Mouse (Mus musculus) MEL (cell line): ENCODE measurements around the gene Ccm2. TPM values are rescaled to one million over a fixed set of nuclear protein-coding genes. Genes with fewer than 3 reads are reported as not detected.

Source experiments
- DNase-seq: peaks from one replicate; pipeline ENCODE4 v3.0.0; 2011; ENCODE audit warnings: low read depth, low spot score
- H3K27ac ChIP-seq: 2 replicates; pipeline ENCODE4 v1.5.1; 2012; ENCODE audit warnings: low read depth, mild to moderate bottlenecking, control low read depth, low read length, moderate library complexity; ENCODE audit not compliant: control insufficient read depth
- H3K27me3 ChIP-seq, 2 experiments: fragments of 150-350 bp in 1 of 2; sonication (generic) in 1 of 2; 2 replicates each; pipeline ENCODE4 v1.6.1; 2012; ENCODE audit warnings: low read length in 2 of 2, mild to moderate bottlenecking in 2 of 2, improper control_type of control experiment in 1 of 2, moderate library complexity in 1 of 2; ENCODE audit not compliant: insufficient read depth in 2 of 2, control insufficient read depth in 1 of 2
- H3K36me3 ChIP-seq, 2 experiments: 2 replicates each; pipeline ENCODE4 v1.6.1; 2012 to 2014; ENCODE audit warnings: low read length in 2 of 2, improper control_type of control experiment in 1 of 2, inconsistent platforms in 1 of 2, mild to moderate bottlenecking in 1 of 2; ENCODE audit not compliant: insufficient read depth in 2 of 2, control insufficient read depth in 1 of 2
- H3K4me1 ChIP-seq, 2 experiments: fragments of 150-350 bp in 1 of 2; sonication (generic) in 1 of 2; 2 replicates each; pipeline ENCODE4 v1.6.1; 2012; ENCODE audit warnings: low read length in 2 of 2, improper control_type of control experiment in 1 of 2, mild to moderate bottlenecking in 1 of 2; ENCODE audit not compliant: insufficient read depth in 2 of 2, control insufficient read depth in 1 of 2
- H3K4me3 ChIP-seq, 2 experiments: fragments of 150-350 bp in 1 of 2; sonication (generic) in 1 of 2; 2 replicates each; pipeline ENCODE4 v1.5.1; 2012; ENCODE audit warnings: low read depth in 2 of 2, low read length in 2 of 2, mild to moderate bottlenecking in 2 of 2, moderate library complexity in 2 of 2, control low read depth in 1 of 2, improper control_type of control experiment in 1 of 2; ENCODE audit not compliant: control insufficient read depth in 1 of 2, insufficient read depth in 1 of 2
- H3K79me2 ChIP-seq: 2 replicates; pipeline ENCODE4 v1.6.1; 2012; ENCODE audit warnings: mild to moderate bottlenecking, low read length, moderate library complexity; ENCODE audit not compliant: control insufficient read depth, poor library complexity, insufficient read depth
- H3K9ac ChIP-seq: 2 replicates; pipeline ENCODE4 v1.6.1; 2012; ENCODE audit warnings: low read depth, mild to moderate bottlenecking, control low read depth, low read length, moderate library complexity; ENCODE audit not compliant: control insufficient read depth, poor library complexity, severe bottlenecking
- H3K9me3 ChIP-seq: fragments of 150-350 bp; sonication (generic); replicated peaks from 2 replicates; pipeline ENCODE4 v1.6.1; 2012; ENCODE audit warnings: mild to moderate bottlenecking, low read length, improper control_type of control experiment, moderate library complexity; ENCODE audit not compliant: insufficient read depth
- CHD2 ChIP-seq: IDR thresholded peaks from 2 replicates; pipeline ENCODE4 v1.6.1; 2011; ENCODE audit warnings: low read length, improper control_type of control experiment
- CTCF ChIP-seq, 3 experiments: IDR thresholded peaks in 2 of 3; conservative IDR thresholded peaks in 1 of 3; 2 replicates each; pipeline ENCODE4 v1.5.1; 2011 to 2012; ENCODE audit warnings: low read length in 3 of 3, low read depth in 2 of 3, mild to moderate bottlenecking in 2 of 3, improper control_type of control experiment in 1 of 3, inconsistent platforms in 1 of 3, mixed read lengths in 1 of 3, moderate library complexity in 1 of 3; ENCODE audit not compliant: control insufficient read depth in 1 of 3, insufficient read depth in 1 of 3, poor library complexity in 1 of 3, severe bottlenecking in 1 of 3
- E2F4 ChIP-seq: IDR thresholded peaks from 2 replicates; pipeline ENCODE4 v1.6.1; 2011; ENCODE audit warnings: low read depth, low read length, improper control_type of control experiment, borderline replicate concordance
- ELF1 ChIP-seq: IDR thresholded peaks from 2 replicates; pipeline ENCODE4 v1.6.1; 2014; ENCODE audit warnings: low read depth, mild to moderate bottlenecking, inconsistent platforms, low read length, improper control_type of control experiment, moderate library complexity
- EP300 ChIP-seq, 2 experiments: IDR thresholded peaks; 2 replicates each; pipeline ENCODE4 v1.6.1; 2011; ENCODE audit warnings: improper control_type of control experiment in 2 of 2, low read length in 2 of 2, low read depth in 1 of 2, mild to moderate bottlenecking in 1 of 2
- ETS1 ChIP-seq: IDR thresholded peaks from 2 replicates; pipeline ENCODE4 v1.6.1; 2012; ENCODE audit warnings: low read depth, mild to moderate bottlenecking, inconsistent platforms, low read length, improper control_type of control experiment, moderate library complexity
- GABPA ChIP-seq: IDR thresholded peaks from 2 replicates; pipeline ENCODE4 v1.6.1; 2012; ENCODE audit warnings: low read depth, mild to moderate bottlenecking, inconsistent platforms, low read length, improper control_type of control experiment, moderate library complexity
- GATA1 ChIP-seq: IDR thresholded peaks from 2 replicates; pipeline ENCODE4 v1.6.1; 2011; ENCODE audit warnings: low read depth, low read length, improper control_type of control experiment
- HCFC1 ChIP-seq: IDR thresholded peaks from 2 replicates; pipeline ENCODE4 v1.6.1; 2012; ENCODE audit warnings: low read depth, mild to moderate bottlenecking, inconsistent platforms, low read length, improper control_type of control experiment, moderate library complexity
- KAT2A ChIP-seq: conservative IDR thresholded peaks from 2 replicates; pipeline ENCODE4 v1.6.1; 2012; ENCODE audit warnings: low read depth, low read length, improper control_type of control experiment, inconsistent platforms
- MAFK ChIP-seq: IDR thresholded peaks from 2 replicates; pipeline ENCODE4 v1.6.1; 2011; ENCODE audit warnings: low read depth, mild to moderate bottlenecking, low read length, improper control_type of control experiment, borderline replicate concordance
- MAX ChIP-seq: IDR thresholded peaks from 2 replicates; pipeline ENCODE4 v1.6.1; 2011; ENCODE audit warnings: low read length, improper control_type of control experiment
- MAZ ChIP-seq: IDR thresholded peaks from 2 replicates; pipeline ENCODE4 v1.6.1; 2012; ENCODE audit warnings: low read depth, mild to moderate bottlenecking, inconsistent platforms, low read length, improper control_type of control experiment
- MEF2A ChIP-seq: IDR thresholded peaks from 2 replicates; pipeline ENCODE4 v1.6.1; 2014; ENCODE audit warnings: low read depth, mild to moderate bottlenecking, inconsistent platforms, low read length, improper control_type of control experiment; ENCODE audit not compliant: poor library complexity, insufficient replicate concordance, severe bottlenecking; ENCODE audit errors: extremely low read depth
- MXI1 ChIP-seq: IDR thresholded peaks from 2 replicates; pipeline ENCODE4 v1.6.1; 2011; ENCODE audit warnings: mild to moderate bottlenecking, low read depth, low read length, improper control_type of control experiment
- MYB ChIP-seq: IDR thresholded peaks from 2 replicates; pipeline ENCODE4 v1.6.1; 2011; ENCODE audit warnings: mild to moderate bottlenecking, low read depth, low read length, improper control_type of control experiment
- MYC ChIP-seq: IDR thresholded peaks from 2 replicates; pipeline ENCODE4 v1.6.1; 2011; ENCODE audit warnings: low read depth, mild to moderate bottlenecking, low read length, improper control_type of control experiment, moderate library complexity
- NELFE ChIP-seq: IDR thresholded peaks from 2 replicates; pipeline ENCODE4 v1.6.1; 2011; ENCODE audit warnings: low read depth, low read length, improper control_type of control experiment
- NRF1 ChIP-seq: IDR thresholded peaks from 2 replicates; pipeline ENCODE4 v1.6.1; 2014; ENCODE audit warnings: low read depth, mild to moderate bottlenecking, inconsistent platforms, low read length, improper control_type of control experiment, moderate library complexity; ENCODE audit not compliant: poor library complexity, insufficient read depth, severe bottlenecking
- POLR2A ChIP-seq, 2 experiments: IDR thresholded peaks; 2 replicates each; pipeline ENCODE4 v1.6.1; 2011 to 2012; ENCODE audit warnings: low read length in 2 of 2, mild to moderate bottlenecking in 2 of 2, control low read depth in 1 of 2, improper control_type of control experiment in 1 of 2, low read depth in 1 of 2, moderate library complexity in 1 of 2; ENCODE audit not compliant: control insufficient read depth in 1 of 2, insufficient read depth in 1 of 2, poor library complexity in 1 of 2
- POLR2AphosphoS2 ChIP-seq: IDR thresholded peaks from 2 replicates; pipeline ENCODE4 v1.6.1; 2011; ENCODE audit warnings: low read length, improper control_type of control experiment
- RAD21 ChIP-seq: IDR thresholded peaks from 2 replicates; pipeline ENCODE4 v1.6.1; 2011; ENCODE audit warnings: mild to moderate bottlenecking, low read depth, low read length, improper control_type of control experiment
- RCOR1 ChIP-seq: IDR thresholded peaks from 2 replicates; pipeline ENCODE4 v1.6.1; 2012; ENCODE audit warnings: low read depth, mild to moderate bottlenecking, inconsistent platforms, low read length, improper control_type of control experiment
- SIN3A ChIP-seq: IDR thresholded peaks from 2 replicates; pipeline ENCODE4 v1.6.1; 2012; ENCODE audit warnings: low read length, improper control_type of control experiment, inconsistent platforms
- TAL1 ChIP-seq: IDR thresholded peaks from 2 replicates; pipeline ENCODE4 v1.6.1; 2012; ENCODE audit warnings: mild to moderate bottlenecking, inconsistent platforms, low read length, moderate library complexity, mixed read lengths
- TBP ChIP-seq: IDR thresholded peaks from 2 replicates; pipeline ENCODE4 v1.8.0; 2011; ENCODE audit warnings: low read depth, low read length, improper control_type of control experiment
- TCF12 ChIP-seq: IDR thresholded peaks from 2 replicates; pipeline ENCODE4 v1.6.1; 2014; ENCODE audit warnings: low read depth, mild to moderate bottlenecking, inconsistent platforms, low read length, improper control_type of control experiment, moderate library complexity
- USF1 ChIP-seq: IDR thresholded peaks from 2 replicates; pipeline ENCODE4 v1.6.1; 2014; ENCODE audit warnings: low read depth, mild to moderate bottlenecking, inconsistent platforms, low read length, improper control_type of control experiment, moderate library complexity
- USF2 ChIP-seq, 2 experiments: IDR thresholded peaks; 2 replicates each; pipeline ENCODE4 v1.6.1; 2011 to 2012; ENCODE audit warnings: improper control_type of control experiment in 2 of 2, low read length in 2 of 2, borderline replicate concordance in 1 of 2, inconsistent platforms in 1 of 2, low read depth in 1 of 2, mild to moderate bottlenecking in 1 of 2; ENCODE audit not compliant: insufficient read depth in 1 of 2
- ZC3H11A ChIP-seq: IDR thresholded peaks from 2 replicates; pipeline ENCODE4 v1.6.1; 2012; ENCODE audit warnings: low read depth, mild to moderate bottlenecking, inconsistent platforms, low read length, improper control_type of control experiment
- ZKSCAN1 ChIP-seq: IDR thresholded peaks from 2 replicates; pipeline ENCODE4 v1.6.1; 2012; ENCODE audit warnings: low read depth, mild to moderate bottlenecking, inconsistent platforms, low read length, improper control_type of control experiment, moderate library complexity
- ZMIZ1 ChIP-seq: IDR thresholded peaks from 2 replicates; pipeline ENCODE4 v1.6.1; 2012; ENCODE audit warnings: low read depth, mild to moderate bottlenecking, inconsistent platforms, low read length, improper control_type of control experiment, moderate library complexity
- polyA plus RNA-seq, 2 experiments: library from polyadenylated mRNA; stranded (reverse) in 1 of 2; unstranded in 1 of 2; fragments of >175 nt in 1 of 2; fragments of >200 nt in 1 of 2; gene quantifications; 2 replicates each; pipeline versions ENCODE4 v1.2.1 to v1.2.4; 2012; ENCODE audit warnings: low replicate concordance in 2 of 2, low read depth in 1 of 2; ENCODE audit not compliant: insufficient read length in 2 of 2, insufficient read depth in 1 of 2, missing spikeins in 1 of 2
- total RNA-seq: library from RNA; depleted of rRNA; stranded (reverse); fragments of 300-350 nt; gene quantifications from 2 replicates; pipeline ENCODE4 v1.2.3, GENCODE M21; 2012

Ccm2 gene
- total and polyA plus RNA-seq, 3 experiments = 49.2 to 66.4 TPM; not detected in 1

- no peak for TF ChIP-seq MAFK
- TF ChIP-seq, all 39 proteins: peak for 5
Observed at GRCm38 (mm10) chr11:6623704-6624103, 77.0 kb downstream of the Ccm2 start (continued).

- Histone ChIP-seq H3K27ac (peak overlapping the region; percentile 92), H3K4me3 (peak overlapping the region; percentile 77 to 92), H3K4me1 (peaks cover 11 to 33% of the 10 kb centered on the region in 2 experiments)
- TF ChIP-seq TBP = peak; percentile 83
- TF ChIP-seq MAX = peak; percentile 40; the same call in 1 of the 2 replicates
- peak; percentile 58; the same call in 1 of the 2 replicates for TF ChIP-seq ZKSCAN1
- no peak for TF ChIP-seq USF2 (IDR thresholded peaks at IDR 0.05; ENCODE audit: borderline replicate concordance in 1 of 2, insufficient read depth in 1 of 2, low read depth in 1 of 2, low read length in 2 of 2)
- peak; percentile 7 to 40; a peak in 1 of 4 replicates for TF ChIP-seq EP300 (IDR thresholded peaks at IDR 0.05; ENCODE audit: low read depth in 1 of 2, low read length in 2 of 2)
- 0 out of 2 replicates have a peak, but pooled peaks have one; percentile 3 for TF ChIP-seq USF1
- TF ChIP-seq TAL1 = no peak
- TF ChIP-seq MYC = peak; percentile 61
- TF ChIP-seq HCFC1 = peak; percentile 54; the same call in 1 of the 2 replicates
- TF ChIP-seq ZMIZ1 = 0 out of 2 replicates have a peak, but pooled peaks have one; percentile 25
- TF ChIP-seq GABPA = no peak
- TF ChIP-seq CTCF (IDR thresholded peaks at IDR 0.05 in 2 of 3, conservative IDR thresholded peaks at IDR 0.05 in 1 of 3; ENCODE audit: control insufficient read depth in 1 of 3, insufficient read depth in 1 of 3, low read depth in 2 of 3, low read length in 3 of 3, poor library complexity in 1 of 3, severe bottlenecking in 1 of 3) = no peak
- peak; percentile 36; the same call in 1 of the 2 replicates for TF ChIP-seq RCOR1
- TF ChIP-seq MXI1 = peak; percentile 71; the same call in 1 of the 2 replicates
- TF ChIP-seq MEF2A = no peak
- TF ChIP-seq ELF1 = no peak
- no peak for TF ChIP-seq MAFK
- TF ChIP-seq GATA1 = peak; percentile 44
- TF ChIP-seq KAT2A = 0 out of 2 replicates have a peak, but pooled peaks have one; percentile 4
- TF ChIP-seq NRF1 = no peak
- 0 out of 2 replicates have a peak, but pooled peaks have one; percentile 35 for TF ChIP-seq MYB
- TF ChIP-seq ZC3H11A = no peak
- peak; percentile 58; the same call in 1 of the 2 replicates for TF ChIP-seq POLR2AphosphoS2
- TF ChIP-seq RAD21 = no peak
- no peak for TF ChIP-seq CHD2
- 0 out of 2 replicates have a peak, but pooled peaks have one; percentile 33 for TF ChIP-seq E2F4
- peak; percentile 41 to 48; a peak in 2 of 4 replicates for TF ChIP-seq POLR2A (IDR thresholded peaks at IDR 0.05; ENCODE audit: control insufficient read depth in 1 of 2, insufficient read depth in 1 of 2, low read depth in 1 of 2, low read length in 2 of 2, poor library complexity in 1 of 2)
- TF ChIP-seq ETS1 = 0 out of 2 replicates have a peak, but pooled peaks have one; percentile 43
- no peak; the same call in none of the 2 replicates for TF ChIP-seq SIN3A
- 0 out of 2 replicates have a peak, but pooled peaks have one; percentile 27 for TF ChIP-seq MAZ
- no peak for TF ChIP-seq TCF12
- peak; percentile 58 for TF ChIP-seq NELFE
Observed at GRCm38 (mm10) chr11:6624619-6625382, 78.1 kb downstream of the Ccm2 start.

More at GRCm38 (mm10) chr11:6624619-6625382, 78.1 kb downstream of the Ccm2 start:
- peaks cover 56% of the 10 kb centered on the region for H3K79me2 ChIP-seq
- peak overlapping the region; percentile 92 for H3K9ac ChIP-seq
- H3K27me3 ChIP-seq = no peaks in the 10 kb centered on the region
- H3K9me3 ChIP-seq = no peaks in the 10 kb centered on the region
- DNase-seq = peak; percentile 87
- H3K36me3 ChIP-seq = peaks cover 27 to 34% of the 10 kb centered on the region in 2 experiments
